Comparison of ENCODE assay signal across 6 mouse cellular contexts in the genomic region with DNA sequence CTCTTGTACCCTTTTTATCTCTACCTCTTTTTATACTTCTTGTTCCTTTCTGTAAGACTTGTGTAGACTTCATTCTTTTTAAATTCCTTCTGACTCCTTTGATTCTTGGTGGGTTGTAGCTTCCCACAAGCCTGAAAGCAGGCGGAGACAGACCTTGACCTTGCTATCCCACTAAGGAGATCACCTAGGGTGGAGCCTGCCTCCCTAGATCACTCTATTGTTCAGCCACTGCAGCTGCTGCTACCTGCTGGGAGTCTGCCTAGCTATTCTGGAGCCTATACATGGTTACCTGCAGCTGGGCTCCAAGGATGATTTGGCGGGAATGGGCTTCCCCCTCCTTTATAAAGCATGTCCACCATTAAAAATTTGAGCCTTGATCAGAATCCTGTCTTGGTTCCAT.
A peak's percentile ranks its signal among the peaks of the same experiment; 100 is the strongest.
DNase-seq lines count a peak whose midpoint lies in the region; TF ChIP-seq lines count a peak whose summit lies in the region.
"Not testable (repeated sequence)": the region's sequence is repeated elsewhere in the genome, so short reads cannot be mapped to it uniquely, and the experiment has no call there.

No protein-coding gene starts in this region.

- DNase-seq in ES-CJ7 (ENCODE audit: low read depth, low spot score) (peak; percentile 45), R1 (ENCODE audit: low read depth, low spot score) (peak; percentile 43), WW6 (ENCODE audit: low read depth, low spot score) (peak; percentile 33), ZHBTc4 (ENCODE audit: low read depth, low spot score) (peak; percentile 45)
- peak; percentile 40 for DNase-seq in heart, adult 11 months

- not testable (repeated sequence) for H3K27ac ChIP-seq in ES-Bruce4 (ENCODE audit: insufficient read depth, low read length)

- TF ChIP-seq POLR2A in ES-Bruce4 (IDR thresholded peaks at IDR 0.05; ENCODE audit: insufficient read depth, low read length) = not testable (repeated sequence)

- peak; percentile 95 for TF ChIP-seq EP300 in ES-Bruce4 (IDR thresholded peaks at IDR 0.05; ENCODE audit: insufficient read depth, low read depth, low read length)

- not testable (repeated sequence) for H3K9ac ChIP-seq in ES-Bruce4 (ENCODE audit: low read depth, poor library complexity, severe bottlenecking)

- H3K4me3 ChIP-seq in ES-Bruce4 (ENCODE audit: low read depth, low read length) = not testable (repeated sequence)

- H3K36me3 ChIP-seq in ES-Bruce4 (ENCODE audit: control insufficient read depth, insufficient read depth, low read length, poor library complexity, severe bottlenecking) = not testable (repeated sequence)

- not testable (repeated sequence) for TF ChIP-seq CTCF in ES-Bruce4 (IDR thresholded peaks at IDR 0.05; ENCODE audit: low read depth, low read length)

- not testable (repeated sequence) for H3K4me1 ChIP-seq in ES-Bruce4 (ENCODE audit: control insufficient read depth, insufficient read depth, low read length)

- H3K9me3 ChIP-seq in ES-Bruce4 (replicated peaks; ENCODE audit: control insufficient read depth, insufficient read depth, low read length, poor library complexity, severe bottlenecking) = not testable (repeated sequence)

- not testable (repeated sequence) for H3K27me3 ChIP-seq in ES-Bruce4 (ENCODE audit: control insufficient read depth, insufficient read depth, low read length, poor library complexity, severe bottlenecking)
